Mouse (Mus musculus) heart, adult 2 months (tissue): ENCODE measurements around the gene Cetn3. TPM values are rescaled to one million over a fixed set of nuclear protein-coding genes. Genes with fewer than 3 reads are reported as not detected.
A peak's percentile ranks its signal among the peaks of the same experiment; 100 is the strongest.

ENCODE experiments used
- DNase-seq, 2 experiments: peaks; one replicate each; pipeline ENCODE4 v3.0.0; 2021
- H3K27ac ChIP-seq: fragments of 200-600 bp; 2 replicates; pipeline ENCODE4 v1.8.1; 2022
- H3K27me3 ChIP-seq: fragments of 200-500 bp; 2 replicates; pipeline ENCODE4 v1.6.1; 2012; ENCODE audit warnings: mild to moderate bottlenecking, low read length, inconsistent platforms, mixed read lengths; ENCODE audit not compliant: control insufficient read depth, insufficient read depth
- H3K36me3 ChIP-seq: fragments of 200-500 bp; 2 replicates; pipeline ENCODE4 v1.6.1; 2012; ENCODE audit warnings: low read length, inconsistent platforms; ENCODE audit not compliant: control insufficient read depth, insufficient read depth
- H3K4me1 ChIP-seq: fragments of 200-500 bp; 2 replicates; pipeline ENCODE4 v1.6.1; 2011; ENCODE audit warnings: low read length; ENCODE audit not compliant: control insufficient read depth, insufficient read depth
- H3K4me3 ChIP-seq: fragments of 200-600 bp; 2 replicates; pipeline ENCODE4 v1.8.1; 2022
- H3K79me2 ChIP-seq: fragments of 200-500 bp; replicated peaks from 2 replicates; pipeline ENCODE4 v1.6.1; 2012; ENCODE audit warnings: mild to moderate bottlenecking, inconsistent platforms, low read length, moderate library complexity, mixed read lengths; ENCODE audit not compliant: control insufficient read depth, insufficient read depth
- H3K9ac ChIP-seq: fragments of 200-500 bp; 2 replicates; pipeline ENCODE4 v1.6.1; 2012; ENCODE audit warnings: low read depth, mild to moderate bottlenecking, control low read depth, inconsistent platforms, low read length, mixed read lengths
- CTCF ChIP-seq: fragments of 200-600 bp; IDR thresholded peaks from 2 replicates; pipeline ENCODE4 v1.8.1; 2022; ENCODE audit warnings: antibody characterized with exemption, mild to moderate bottlenecking, moderate library complexity
- EP300 ChIP-seq: fragments of 200-500 bp; IDR thresholded peaks from 2 replicates; pipeline ENCODE4 v1.6.1; 2011; ENCODE audit warnings: low read depth, low read length, control low read depth; ENCODE audit not compliant: insufficient read depth
- POLR2A ChIP-seq: fragments of 200-500 bp; IDR thresholded peaks from 2 replicates; pipeline ENCODE4 v1.6.1; 2011; ENCODE audit warnings: mild to moderate bottlenecking, low read depth, low read length, control low read depth; ENCODE audit not compliant: insufficient read depth
- WGBS: fragments of 180-500 bp; shearing (Covaris S2); methylation state at CpG from one replicate; pipeline ENCODE4 v1.1.7; 2018; 5-methylcytosine and 5-hydroxymethylcytosine counted together
- intact Hi-C: fragments of 180-260 bp; cut with DNase I; formaldehyde crosslinking; loops from one replicate; pipeline ENCODE4 v1.15.1; 2025
- polyA plus RNA-seq: library from polyadenylated mRNA; depleted of rRNA; stranded (reverse); fragments of >200 nt; gene quantifications from 2 replicates; pipeline ENCODE4 v1.2.3, GENCODE M21; 2012
- total RNA-seq, 2 experiments: library from RNA; stranded (reverse); gene quantifications; 2 replicates each; pipeline ENCODE4 v1.2.3; 2021

Cetn3 gene
- total and polyA plus RNA-seq, 3 experiments: 5.0 to 53.0 (median 52.0) TPM

DNA sequence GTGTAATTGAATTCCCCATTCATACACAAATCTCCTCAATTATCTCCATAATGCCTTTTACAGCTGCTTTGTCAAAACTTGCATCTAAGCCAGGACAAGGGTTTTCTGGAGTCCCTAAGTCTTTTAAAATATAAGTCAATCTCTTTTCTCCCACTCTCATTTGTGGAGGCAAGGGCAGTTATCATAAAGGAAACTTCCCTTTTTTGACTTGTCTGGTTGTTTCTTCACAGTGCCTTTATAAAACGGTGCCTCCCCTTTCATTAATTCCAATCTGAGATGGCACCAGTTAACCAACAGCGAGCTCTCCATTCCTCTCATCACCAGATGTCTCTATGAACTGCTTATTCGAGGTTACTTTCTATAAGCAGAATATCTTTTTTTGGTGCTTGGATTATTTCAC lies 6.7 kb upstream of the Cetn3 start:
- no peak overlapping the region for H3K9ac ChIP-seq
- H3K27ac ChIP-seq: no peak overlapping the region
- H3K27me3 ChIP-seq: no peaks in the 10 kb centered on the region
- WGBS: 62% methylated on average over 3 of the region's 3 CpGs
- TF ChIP-seq EP300: no peak
- no peak for TF ChIP-seq POLR2A
- no peak for DNase-seq
- no peaks in the 10 kb centered on the region for H3K4me1 ChIP-seq
- H3K4me3 ChIP-seq: no peak overlapping the region
- H3K36me3 ChIP-seq: no peaks in the 10 kb centered on the region
- H3K79me2 ChIP-seq: no peaks in the 10 kb centered on the region
- intact Hi-C loops: no loop called here

DNA sequence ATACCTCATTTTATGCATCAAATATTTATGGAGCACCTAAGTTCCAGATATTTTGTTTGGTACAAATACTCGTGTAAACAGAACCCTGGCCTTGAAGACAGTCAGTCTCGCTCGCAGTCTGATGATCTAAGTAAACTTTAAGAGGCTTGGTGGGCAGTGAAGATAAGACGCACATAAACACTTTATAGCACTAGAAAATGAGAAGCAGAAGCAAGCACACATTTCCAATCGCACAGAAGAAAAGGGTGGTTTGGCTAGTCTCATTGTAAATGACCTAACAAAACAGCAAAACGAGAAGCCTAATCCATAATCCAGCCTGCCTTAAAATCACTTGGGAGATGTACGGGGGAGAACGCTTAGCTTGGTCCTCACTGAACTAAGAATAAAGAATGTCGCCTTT lies 402 bp upstream of the Cetn3 start:
- H3K79me2 ChIP-seq: peaks cover 2% of the 10 kb centered on the region; the same call in 1 of the 2 replicates
- intact Hi-C loops: loop anchor here (5.0 to 10.0 kb wide), 4 partner anchors 70 to 1742 kb away; partner anchors contain the start of genes Arrdc3, Lysmd3, Mblac2 and Polr3g
- no peak for DNase-seq
- H3K27me3 ChIP-seq: no peaks in the 10 kb centered on the region
- no peaks in the 10 kb centered on the region for H3K4me1 ChIP-seq
- H3K36me3 ChIP-seq: peaks cover 6% of the 10 kb centered on the region
- peak overlapping the region; percentile 61 for H3K9ac ChIP-seq
- 39% methylated on average over 9 of the region's 9 CpGs for WGBS
- TF ChIP-seq EP300: no peak
- TF ChIP-seq POLR2A: no peak
- no peak for TF ChIP-seq CTCF
- H3K4me3 ChIP-seq: peak overlapping the region; percentile 89
- H3K27ac ChIP-seq: peak overlapping the region; percentile 100

DNA sequence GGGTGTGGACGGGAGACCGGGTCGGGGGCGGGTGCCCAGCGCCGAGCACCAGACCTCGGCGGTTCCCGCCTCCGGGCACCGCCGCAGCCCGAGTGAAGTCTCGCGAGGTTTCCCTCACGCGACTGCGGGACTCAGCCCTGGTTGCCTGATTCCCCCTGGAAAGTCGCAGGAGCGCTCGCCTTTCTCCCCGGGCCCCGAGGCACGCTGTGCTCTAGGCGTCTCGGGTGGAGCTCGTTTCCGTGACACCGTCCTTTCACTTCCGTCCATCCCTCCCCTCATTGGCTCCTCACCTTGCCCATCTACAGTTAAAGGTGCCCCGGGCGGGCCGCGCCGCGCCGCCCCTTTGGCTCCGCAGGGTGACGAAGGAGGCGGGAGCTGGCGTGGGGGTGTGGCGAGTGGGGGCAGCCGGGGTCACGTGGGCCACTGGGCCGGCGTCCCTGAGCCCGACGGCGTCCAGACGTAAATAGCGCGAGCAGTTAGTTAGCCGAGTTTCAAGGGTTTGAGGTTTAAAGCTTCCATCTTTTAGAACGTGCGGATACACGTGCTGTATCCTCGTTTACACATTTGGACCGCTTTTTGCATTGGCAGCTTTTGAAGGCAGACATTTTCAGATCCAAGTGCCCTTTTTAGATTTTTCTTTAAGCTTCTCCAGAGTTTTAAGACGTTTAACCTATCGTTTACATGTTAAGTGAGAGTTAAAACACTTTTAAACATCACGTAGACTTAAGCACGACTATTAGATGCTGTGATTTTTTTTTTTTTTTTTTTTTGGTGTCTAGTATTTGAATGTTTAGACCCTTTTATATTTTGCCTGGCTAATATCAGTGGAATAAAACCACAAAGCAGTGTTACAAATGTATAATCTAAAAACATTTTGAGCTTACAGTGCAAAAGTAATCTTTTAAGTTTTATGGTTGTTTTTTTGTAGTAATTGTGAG lies 797 bp downstream of the Cetn3 start:
- Histone ChIP-seq H3K4me3 (peak overlapping the region; percentile 89), H3K9ac (peak overlapping the region; percentile 82), H3K4me1 (no peaks in the 10 kb centered on the region), H3K36me3 (peaks cover 7% of the 10 kb centered on the region), H3K79me2 (peaks cover 2% of the 10 kb centered on the region; the same call in 1 of the 2 replicates), H3K27me3 (no peaks in the 10 kb centered on the region), H3K27ac (peak overlapping the region; percentile 100)
- under 1% methylated on average over 62 of the region's 62 CpGs for whole genome bisulfite sequencing
- TF ChIP-seq POLR2A (peak; percentile 78), CTCF (no peak)
- intact Hi-C loops: loop anchor here (5.0 to 10.0 kb wide), 4 partner anchors 71 to 1741 kb away; partner anchors contain the start of genes Arrdc3, Lysmd3, Mblac2 and Polr3g
- peak; percentile 98 for DNase-seq

DNA sequence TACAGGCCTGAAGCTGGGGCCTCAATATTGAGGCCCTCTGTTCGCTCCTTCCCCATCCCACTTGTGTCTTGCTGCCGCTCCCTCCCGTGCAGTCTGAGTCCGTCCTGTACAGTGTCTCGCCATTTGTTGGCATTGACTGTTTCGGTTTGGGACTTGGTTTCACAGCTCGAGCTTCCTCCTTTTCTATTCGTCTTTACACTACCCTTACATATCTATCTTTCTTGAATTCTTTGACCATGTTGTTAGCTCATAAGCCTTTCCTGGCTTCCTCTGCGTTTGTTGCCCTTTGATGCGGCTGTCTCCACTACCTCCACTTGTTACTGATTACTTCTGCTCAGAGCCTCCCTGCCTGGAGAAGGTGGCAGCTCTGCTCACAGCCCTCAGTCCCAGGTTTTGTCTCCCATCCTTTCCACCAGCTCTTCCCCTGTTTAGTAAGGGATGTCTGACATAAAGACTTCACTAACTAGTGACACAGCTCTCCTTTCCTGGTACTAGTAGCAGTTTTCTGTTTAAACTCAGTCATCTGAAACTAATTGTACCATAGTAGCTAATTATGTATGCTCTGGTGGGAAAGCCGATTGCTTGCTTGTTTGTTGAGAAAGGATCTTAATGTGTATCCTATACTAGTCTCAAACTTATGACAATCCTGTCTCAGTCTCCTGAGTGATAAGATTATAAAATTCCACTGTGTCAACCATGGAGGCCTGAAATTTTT lies 3.0 kb downstream of the Cetn3 start:
- Histone ChIP-seq H3K4me3 (no peak overlapping the region), H3K27me3 (no peaks in the 10 kb centered on the region), H3K36me3 (peaks cover 7% of the 10 kb centered on the region), H3K27ac (no peak overlapping the region), H3K9ac (no peak overlapping the region), H3K79me2 (peaks cover 2% of the 10 kb centered on the region; the same call in 1 of the 2 replicates), H3K4me1 (no peaks in the 10 kb centered on the region)
- TF ChIP-seq CTCF (no peak), EP300 (no peak), POLR2A (no peak)
- intact Hi-C loops: loop anchor here (10.0 kb wide), 1 partner anchor 1739 kb away; no protein-coding TSS in a partner anchor
- 69% methylated on average over 11 of the region's 11 CpGs for WGBS
- DNase-seq: no peak

DNA sequence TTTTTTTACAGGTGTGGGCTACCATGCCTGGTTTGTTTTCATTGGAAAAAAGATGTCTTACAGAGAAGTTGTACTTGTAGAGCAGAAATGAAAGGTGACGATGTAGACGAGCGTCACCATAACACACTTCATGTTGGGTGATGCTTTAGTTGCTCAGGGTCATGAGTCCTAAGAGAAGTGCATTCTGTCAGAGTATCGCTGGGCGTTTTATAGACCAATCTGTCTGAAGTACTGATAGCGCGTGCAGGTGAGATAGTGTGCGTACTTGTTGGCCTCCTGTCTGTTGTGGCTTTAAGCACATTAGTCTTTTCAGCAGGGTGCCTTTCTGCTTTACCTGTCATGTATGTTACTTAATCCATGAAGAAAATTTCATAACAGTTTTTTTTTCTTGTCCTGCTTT lies 7.3 kb downstream of the Cetn3 start:
- H3K4me1 ChIP-seq: no peaks in the 10 kb centered on the region; the same call in none of the 2 replicates
- WGBS: 94% methylated on average over 8 of the region's 8 CpGs
- H3K9ac ChIP-seq: no peak overlapping the region
- H3K79me2 ChIP-seq: 0 out of 2 replicates have a peak, but pooled peaks cover 2% of the 10 kb centered on the region
- DNase-seq: no peak
- H3K36me3 ChIP-seq: peaks cover 13% of the 10 kb centered on the region
- TF ChIP-seq EP300 (no peak), POLR2A (no peak), CTCF (no peak)
- H3K27me3 ChIP-seq: no peaks in the 10 kb centered on the region
- H3K4me3 ChIP-seq: no peak overlapping the region
- intact Hi-C loops: no loop called here
- no peak overlapping the region for H3K27ac ChIP-seq
